Mouse (Mus musculus): ENCODE measurements around the gene Avpi1.

The Avpi1 gene

DNA sequence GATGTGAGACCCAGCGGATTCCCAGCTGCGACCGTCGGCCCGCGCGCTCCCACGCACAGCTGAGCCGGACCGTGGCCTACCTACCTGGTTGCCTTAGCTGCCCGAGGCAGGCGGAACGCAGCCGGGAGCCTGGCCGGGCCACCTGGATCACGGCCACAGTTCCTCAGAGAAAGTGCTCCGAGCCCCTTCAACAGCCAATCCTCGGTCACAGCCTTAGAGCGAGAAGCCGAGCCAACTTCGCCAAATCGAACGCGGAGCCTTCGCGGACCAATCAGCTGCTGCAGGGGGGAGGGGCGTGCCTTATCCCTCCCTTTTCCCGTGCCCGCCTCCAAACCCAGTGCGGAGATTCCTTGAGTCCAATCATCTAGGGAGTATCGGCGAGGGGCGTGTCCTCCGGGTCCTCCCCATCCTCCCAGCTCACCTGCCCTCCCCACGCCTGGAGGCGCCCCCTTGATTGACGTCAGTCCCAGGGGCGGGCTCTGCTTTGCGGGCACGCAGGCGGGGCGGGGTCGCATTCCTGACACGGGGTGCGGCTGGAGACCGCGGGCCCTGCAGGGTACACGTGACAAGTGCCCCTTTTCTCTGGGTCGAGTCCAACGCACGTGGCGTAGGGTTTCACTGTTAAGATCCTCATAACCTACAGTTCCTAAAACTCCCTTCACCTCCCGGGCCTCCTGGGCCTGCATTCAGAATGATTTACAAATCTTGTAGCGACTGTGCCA, at the start of gene Avpi1:
TSS of gene Avpi1 (minus strand) at position 273 of the 722 bp plus-strand sequence.
- peak; percentile 96 for DNase-seq

DNA sequence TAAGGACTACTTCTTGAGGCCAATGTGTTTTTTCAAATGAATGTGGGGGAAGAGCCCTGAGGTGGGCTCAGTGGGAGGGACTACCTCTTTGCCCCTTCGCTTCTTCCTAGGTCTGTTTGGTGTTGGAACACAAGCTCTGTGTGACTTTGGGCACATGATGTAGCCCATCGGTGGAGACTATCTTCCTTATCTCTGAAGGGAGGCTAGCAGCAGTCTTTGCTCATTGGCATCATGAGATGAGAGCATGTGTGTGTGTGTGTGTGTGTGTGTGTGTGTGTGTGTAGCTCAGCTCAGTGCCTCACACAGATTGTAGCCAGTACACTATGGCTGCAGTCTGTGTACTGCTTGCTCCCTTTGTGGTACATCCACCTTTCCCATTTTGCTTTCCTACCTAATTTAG, 48.6 kb upstream of the Avpi1 start:
- DNase-seq: no peak

DNA sequence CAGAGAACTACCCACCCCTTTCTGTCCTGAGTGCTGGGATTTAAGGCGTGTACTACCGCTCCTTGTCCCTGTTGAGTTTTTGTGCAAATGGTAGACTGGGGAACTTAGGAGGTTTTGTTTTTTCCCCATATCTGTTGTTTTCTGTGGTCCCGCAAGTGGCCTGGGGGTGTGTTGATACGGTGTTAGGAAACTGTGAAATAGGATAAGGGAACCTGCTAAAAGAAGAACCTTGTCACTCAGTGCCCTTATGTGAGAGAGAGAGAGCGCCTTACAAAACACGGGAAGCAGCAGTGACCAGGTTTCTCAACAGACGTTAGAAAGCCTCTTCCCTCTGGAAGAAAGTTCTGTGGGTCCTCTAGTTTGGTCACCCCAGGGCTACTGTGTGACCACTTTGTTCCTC, 48.0 kb upstream of the Avpi1 start:
- no peak for DNase-seq

DNA sequence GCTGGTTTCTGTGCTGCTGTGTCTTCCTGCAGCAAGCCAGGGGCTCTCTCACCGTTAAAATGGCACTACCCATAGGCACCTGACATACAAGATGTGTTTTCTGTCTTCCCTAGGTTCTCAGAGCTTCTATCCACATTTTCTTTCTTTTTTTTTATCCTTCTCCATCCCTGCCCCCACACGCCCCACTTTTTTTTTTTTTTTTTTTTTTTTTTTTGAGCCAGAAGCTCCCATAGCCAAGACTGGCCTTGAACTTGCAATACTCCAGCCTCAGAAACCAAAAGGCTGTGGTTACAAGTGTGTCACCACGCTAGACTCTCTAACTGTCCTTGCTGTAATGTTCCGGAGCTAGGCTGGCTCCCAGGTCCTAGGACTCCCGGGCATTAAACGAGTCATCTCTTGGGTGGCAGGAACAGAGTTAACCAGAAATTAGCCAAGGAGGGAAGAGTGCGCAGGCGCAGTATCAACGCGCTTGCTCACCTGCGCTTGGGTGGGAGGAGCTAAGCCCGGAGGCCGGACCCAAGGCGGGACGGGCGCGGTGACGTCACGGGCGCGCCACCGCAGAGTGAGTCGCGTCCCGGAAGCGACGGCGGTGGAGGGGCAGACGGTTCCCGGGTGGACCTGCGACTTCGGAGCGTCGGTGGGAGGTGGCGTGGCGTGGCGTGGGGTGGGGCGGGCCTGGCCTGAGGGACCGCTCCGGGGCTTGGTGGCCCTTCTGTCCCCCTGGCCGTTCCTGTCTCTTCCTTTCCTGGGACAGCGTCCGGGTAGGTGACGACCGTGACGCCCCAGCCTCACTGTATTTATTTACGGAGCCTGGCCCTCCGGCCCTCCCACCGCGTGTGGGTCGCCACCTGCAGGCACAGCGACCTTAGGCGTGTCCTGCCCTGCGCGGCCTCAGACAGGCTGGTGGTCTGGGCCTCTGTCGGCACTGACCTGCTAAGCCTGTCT, 41.4 kb upstream of the Avpi1 start:
- peak; percentile 96 for DNase-seq

DNA sequence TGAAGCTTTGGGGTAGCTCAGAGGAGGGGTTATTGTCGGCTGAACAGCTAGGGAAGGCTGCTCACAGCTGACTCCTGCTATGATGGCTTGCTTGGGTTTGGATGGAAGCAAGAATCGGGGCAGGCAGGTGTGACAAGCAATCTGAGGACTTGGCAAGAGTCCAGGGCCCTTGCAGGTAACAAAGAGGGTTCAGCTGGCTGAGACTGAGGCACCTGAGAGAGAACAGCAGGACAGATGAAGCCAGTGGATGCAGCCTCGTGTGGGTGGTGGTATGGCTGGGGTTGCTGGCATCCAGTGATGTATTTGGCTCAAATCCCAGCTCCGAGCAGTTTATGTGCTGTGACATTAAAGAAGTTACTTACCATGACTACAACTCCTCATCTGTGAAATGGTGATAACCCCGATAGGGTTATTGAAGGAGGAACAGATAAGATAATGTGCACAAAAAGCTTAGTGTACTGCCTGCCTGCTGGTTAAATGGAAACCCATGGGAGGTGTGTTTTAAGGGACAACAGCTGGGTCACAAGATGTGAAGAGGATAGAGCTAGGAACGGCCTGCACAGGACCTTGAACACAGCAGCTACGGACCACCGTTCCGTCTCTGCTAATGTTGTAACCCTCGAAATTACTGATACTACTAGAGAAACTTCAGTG, 40.6 kb upstream of the Avpi1 start:
- DNase-seq: no peak

DNA sequence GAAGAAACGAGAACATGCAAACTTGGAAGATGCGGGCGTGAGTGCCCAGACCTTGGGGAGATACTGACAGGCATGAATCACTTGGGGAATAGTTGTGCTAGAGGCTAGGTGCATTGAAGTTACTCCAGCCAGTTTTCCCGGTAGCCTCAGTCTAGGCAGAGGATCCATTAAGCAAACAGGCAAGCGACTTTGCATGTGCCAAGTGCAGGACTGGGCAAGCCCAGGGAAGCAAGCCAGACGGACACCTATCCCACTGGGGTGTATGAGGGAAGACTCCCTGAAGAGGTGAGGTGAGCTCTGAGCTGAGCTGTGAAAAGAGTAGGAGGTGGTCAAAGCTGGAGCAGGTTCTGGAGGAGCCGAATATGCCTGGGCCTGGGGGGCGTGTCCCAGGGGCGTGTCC, 38.6 kb upstream of the Avpi1 start:
- no peak for DNase-seq

DNA sequence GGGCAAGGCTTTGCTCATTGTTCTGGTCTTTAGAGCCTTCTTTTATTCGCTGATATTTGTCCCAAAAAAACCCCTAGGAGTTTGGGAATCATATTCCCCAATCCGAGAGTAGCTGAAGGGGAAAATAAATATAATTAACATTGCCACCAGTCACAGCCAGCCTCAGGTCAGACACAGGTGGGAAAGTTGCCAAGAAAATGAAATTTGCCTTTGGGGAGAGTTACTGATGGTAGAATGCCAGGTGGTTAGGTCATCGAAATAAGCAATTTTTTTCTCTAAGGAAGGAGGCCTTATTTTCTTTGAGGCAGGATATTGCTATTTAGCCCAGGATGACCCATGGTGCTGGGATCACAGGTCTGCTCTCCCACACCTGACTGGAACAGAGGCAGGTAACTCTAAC, 37.9 kb upstream of the Avpi1 start:
- DNase-seq: no peak

DNA sequence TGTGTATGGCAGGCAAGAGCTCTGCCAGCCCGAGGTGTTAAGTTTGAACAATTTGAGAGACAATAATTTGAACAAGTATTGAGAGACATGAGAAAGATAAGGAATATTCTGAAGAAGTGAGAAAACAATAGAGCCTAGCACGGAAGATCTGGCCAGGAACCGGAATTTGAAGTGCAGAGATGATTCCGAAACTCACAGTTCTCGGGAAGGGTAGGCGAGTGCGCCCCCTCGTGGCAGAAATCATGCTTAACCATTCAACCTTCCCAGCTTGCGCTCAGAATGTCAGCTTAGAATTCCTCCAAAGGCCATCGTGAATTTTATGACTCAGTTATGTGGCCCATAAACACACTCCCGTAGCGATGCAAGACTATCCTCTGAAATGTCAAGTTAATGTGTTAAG, 37.3 kb upstream of the Avpi1 start:
- peak; percentile 86 for DNase-seq

DNA sequence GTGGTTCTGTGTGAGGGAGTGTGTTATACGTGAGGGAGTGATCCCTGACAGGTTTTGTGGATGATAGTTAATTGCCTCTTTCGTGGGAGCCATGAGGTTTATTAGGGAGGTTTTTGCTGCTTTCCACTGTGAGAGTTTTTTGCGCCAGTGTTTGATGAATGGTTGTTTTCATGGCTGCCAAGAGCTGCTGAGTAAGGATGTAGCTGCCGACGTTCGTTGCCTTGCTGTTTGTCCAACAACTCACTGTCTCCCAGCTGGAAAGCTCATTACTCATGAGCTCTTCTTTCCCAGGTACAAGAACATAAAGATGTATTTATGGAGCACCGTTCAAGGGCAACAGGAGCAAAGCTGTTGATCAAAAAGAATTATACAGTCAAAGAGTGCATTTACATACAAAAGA, 35.3 kb upstream of the Avpi1 start:
- no peak for DNase-seq

DNA sequence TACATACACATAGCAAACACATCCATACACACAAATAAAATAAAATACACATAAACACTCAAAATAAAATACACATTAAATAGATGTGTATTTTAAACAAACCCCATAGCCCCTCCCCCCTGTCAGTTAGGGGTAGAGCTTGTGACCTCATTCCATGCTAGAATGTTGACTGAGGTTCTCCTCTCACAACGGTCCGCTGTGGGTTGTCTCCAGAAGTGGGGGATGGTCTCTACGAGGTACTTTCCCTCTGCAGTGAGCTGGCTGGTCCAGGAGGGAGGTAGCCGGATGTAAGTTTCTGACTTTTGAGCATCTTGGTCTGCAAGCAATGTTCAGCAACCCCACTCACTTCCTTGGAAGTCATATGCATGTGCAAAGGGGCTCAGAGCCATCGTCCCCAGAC, 34.9 kb upstream of the Avpi1 start, which contains the start of gene Zfyve27:
TSS of gene Zfyve27 (plus strand) at position 188 of the 400 bp plus-strand sequence.
- DNase-seq: no peak

DNA sequence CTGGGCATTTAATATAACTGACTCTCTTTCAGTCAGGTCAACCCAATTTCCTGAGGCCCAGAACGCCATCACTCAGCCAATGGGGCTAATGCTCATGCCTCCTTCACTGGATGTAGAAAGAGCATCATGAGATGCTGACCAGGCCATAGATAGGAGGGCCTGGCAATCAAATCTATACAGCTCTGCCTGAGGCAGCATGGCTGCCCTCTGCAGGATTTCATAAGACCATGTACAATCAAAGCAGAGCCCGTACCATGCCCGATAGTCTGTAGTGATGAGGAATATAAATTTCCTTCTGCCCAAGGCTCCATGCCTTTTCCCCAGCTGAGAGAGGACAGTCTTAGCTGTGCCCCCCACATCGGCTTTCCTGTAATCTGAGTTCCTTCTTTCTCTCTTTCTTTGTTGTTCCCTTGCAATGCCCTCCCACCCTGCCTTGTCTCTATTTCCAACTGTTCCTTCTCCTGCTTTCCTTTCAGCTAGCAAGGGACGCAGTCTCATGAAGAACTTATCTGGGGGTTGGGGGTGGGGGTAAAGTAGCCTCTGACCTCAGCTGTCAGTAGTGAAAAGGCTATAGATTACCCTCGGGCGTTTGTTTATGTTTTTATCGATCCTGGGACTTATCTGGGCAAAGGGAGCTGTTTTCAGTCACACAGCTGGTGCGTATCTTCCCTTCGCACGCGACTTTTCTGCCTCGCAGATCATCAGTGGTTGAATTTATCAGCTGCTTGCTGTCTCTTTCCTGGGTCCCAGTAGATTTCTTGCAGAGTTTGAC, 29.6 kb upstream of the Avpi1 start:
- no peak for DNase-seq

DNA sequence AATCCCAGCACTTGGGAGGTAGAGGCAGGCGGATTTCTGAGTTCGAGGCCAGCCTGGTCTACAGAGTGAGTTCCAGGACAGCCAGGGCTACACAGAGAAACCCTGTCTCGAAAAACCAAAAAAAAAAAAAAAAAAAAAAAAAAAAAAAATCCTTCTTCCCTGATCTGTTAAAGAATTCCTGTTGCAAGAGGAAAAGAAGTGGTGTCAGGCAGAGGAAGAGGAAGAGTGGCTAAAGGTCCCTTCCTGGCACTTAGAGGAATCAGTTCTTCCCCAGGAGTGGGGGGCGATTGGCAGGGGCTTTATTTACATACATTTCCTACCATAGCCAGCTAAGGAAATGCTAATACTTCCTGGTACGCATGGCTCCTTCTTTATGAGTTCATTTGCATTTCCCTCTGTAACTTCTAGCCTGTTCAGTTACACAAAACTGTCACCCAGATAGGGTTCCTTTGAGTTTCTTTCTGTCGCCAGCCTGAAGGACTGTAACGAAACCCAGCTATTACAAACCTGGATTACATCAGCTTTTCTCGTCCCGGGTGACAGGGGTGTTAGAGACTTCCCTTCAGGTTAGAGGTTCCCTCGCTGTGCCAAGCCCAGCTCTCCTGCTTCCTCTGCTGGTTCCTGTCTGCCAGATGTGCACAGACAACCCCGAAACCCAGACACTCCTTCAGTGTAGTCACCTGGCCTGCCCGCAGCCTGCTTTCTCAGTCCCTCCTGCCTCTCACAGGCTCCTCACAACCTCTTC, 28.8 kb upstream of the Avpi1 start:
- DNase-seq: peak; percentile 20

DNA sequence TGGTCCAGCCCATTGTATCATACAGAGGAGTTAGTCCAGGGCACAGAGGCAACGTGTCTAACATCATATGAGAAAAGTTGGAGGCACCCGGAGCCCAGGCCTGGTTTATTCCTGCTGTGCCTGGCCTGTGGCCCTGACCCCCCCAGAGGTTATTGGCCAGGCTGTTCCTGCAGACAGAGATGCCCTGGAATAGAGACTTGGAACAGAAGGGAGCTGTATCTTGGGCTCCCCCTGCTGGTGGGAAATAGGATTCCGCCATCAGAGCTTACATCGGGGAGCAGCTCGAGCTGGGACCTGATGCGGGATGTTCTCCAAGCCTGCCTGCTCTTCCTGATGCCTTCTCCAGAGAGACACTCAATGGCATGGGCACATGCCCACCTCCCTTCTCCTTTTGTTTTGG, 23.1 kb upstream of the Avpi1 start:
- DNase-seq: peak; percentile 72

DNA sequence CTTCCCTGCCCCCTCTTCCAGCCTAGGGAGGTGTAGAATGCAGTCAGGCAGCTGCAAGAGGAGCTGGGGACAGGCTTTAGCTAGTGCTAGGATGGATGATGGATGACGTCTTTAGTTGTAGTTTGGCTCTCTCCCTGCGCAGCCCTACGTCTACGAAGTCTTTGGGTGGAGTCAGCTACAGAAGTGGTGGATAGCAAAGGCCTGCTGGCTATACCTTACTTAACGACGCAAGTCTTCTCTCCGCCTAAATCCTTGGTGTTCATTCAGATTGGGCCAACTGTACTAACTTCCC, 19.7 kb upstream of the Avpi1 start:
- DNase-seq: no peak

DNA sequence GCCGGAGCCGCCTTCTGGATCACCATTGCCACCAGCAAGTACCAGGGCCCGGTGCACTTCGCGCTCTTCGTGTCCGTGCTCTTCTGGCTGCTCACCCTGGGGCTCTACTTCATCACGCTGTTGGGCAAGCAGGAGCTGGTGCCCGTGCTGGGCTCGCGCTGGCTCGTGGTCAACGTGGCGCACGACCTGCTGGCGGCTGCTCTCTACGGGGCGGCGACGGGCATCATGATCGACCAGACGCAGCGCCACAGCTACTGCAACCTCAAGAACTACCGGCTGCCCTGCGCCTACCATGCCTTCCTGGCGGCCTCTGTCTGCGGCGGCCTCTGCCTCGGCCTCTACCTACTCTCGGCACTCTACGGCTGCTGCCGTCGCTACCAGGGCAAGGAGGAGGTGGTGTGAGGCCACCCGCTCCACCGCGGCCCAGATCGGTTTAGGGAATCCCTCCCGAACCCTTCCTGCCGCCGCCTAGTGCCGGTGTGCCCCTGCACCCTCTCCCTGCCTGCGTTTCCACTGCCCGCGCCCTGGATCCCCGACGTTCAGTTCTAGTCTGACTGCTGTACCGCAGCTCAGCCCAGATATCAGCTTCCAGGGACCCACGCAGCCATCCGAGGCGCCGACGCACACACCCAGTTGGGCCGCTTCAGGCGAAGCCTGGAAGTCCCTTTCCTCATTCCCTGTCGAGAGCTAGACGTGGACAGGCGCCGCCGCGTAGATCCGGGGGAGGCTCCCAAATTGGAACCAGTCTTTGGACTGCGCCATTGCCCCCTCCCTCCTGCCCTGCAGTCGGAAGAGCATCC, 19.1 kb upstream of the Avpi1 start:
- peak; percentile 51 for DNase-seq

DNA sequence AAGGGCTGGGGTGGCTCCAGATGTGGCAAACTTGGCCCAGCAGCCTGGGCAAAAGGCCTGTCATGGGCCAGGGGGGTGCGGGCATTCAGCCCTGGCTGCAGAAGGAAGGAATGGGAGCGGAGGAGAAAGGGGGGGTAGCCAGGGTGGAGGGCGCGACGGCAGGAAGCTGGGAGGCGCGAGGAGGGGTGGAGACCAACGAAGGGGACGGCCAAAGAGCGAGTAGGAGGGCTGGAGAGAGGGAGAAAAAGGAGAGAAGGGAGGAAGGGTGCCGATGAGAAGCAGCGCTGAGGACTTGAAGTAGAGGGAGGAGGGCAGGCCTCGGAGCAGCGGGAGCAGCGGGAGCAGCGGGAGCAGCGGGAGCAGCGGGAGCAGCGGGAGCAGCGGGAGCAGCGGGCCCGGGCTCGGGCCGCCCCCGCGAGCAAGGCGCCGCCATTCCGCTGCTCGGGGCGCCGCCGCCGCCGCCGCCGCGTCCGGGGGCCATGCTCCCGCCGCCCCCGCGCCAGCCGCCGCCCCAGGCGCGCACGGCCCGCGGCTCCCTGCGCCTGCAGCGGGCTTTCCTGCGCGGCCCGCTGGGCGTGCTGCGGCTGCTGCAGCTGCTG, 18.4 kb upstream of the Avpi1 start, which contains the start of gene Marveld1:
TSS of gene Marveld1 (plus strand) at position 231 of the 599 bp plus-strand sequence.
- peak; percentile 55 for DNase-seq

DNA sequence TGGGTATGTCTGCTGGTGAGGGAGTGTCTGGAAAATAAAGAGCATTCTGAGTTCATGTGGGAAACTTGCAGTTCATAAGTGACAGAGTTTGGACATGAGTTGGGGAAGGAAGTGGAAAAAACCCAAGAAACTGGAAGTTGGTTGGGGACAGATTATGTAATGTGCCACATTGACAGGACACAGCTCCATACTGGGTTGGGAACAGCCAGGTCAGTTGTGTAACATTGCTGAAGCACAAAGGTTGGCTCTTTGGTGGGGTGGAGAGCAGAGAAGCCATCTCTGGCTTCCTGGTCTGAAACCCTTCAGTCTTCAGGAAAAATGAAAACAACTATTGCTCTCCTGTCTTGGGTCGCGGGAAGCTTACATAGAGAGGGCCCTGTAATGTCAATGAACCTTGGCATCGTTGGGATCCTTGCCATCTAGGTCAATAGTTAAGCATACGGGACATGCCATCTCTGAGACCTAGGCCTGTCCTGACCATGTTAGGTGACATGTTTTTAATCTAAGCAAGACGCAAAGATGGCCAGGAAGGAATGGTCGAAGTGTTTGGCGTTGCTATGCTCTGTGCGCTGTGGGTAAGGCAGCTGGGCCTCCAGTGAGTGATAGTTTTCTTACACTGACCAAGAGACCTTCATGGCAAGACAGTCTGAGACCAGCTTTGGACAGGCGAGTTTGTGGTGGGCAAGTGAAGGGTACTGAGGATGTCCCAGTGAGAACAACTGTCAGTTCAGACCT, 17.6 kb upstream of the Avpi1 start:
- no peak for DNase-seq

DNA sequence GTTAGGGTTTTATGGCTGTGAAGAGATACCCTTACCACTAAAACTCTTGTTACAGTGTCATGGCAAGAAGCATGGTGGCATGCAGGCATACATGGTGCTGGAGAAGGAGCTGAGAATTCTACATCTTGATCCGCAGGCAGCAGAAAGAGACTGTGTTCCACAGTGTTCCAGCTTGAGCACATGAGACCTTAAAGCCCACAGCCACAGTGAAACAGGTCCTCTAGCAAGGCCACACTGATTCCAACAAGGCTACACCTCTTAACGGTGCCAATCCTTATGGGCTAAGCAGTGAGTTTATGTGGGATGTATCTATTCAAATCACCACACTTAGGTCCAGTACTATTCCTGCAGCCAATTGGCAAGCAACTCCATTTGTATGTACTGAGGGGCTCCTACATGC, 16.9 kb upstream of the Avpi1 start:
- DNase-seq: no peak

DNA sequence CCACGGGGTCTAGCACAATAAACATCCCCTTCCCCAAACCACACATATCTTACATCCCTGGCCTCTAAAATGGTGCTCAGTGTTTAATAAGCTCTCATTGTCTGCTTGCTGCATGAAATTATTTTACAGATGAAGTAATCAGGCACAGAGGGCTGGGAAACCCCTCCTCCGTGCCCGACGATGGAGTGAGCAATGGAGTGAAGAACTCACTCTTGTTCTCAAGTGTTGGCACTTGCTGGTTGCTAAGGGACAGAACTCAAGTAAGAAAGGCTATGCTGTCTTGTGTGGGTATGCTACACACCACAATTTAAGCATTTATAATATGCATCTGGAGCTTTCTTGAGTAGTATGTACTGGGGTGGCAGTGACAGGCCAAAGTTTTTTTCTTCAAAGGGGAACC, 16.4 kb upstream of the Avpi1 start:
- no peak for DNase-seq

DNA sequence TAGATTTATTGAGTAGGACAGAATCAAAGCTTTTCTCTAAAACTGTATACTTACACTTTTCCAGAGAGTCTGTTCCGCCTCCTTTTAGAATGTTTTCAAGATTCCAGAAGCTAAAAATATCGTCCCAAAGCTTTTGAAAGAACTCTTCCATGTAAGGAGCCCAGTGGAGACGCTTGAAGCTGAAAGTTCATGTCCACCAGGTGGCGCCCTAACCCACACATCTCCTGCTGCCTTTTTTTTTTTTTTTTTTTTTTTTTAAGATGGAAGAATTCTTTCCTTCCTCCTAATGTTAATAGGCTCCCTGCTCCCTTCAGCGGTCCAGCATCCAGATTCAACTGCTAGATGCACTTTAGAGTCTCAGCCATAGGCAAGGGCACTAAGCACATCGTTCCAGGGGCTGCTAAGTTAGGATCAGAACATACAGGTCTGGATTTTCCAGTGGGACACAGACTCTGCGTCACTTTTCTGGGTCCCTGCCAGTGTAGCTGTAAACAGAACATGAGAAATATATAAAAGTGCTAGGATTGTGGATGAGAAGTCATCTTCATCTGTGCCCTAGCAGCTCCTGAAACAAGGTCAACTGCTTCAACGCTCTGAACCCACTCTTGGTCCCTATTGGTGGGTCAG, 15.8 kb upstream of the Avpi1 start:
- DNase-seq: peak; percentile 77
